Mouse (Mus musculus) G1E (cell line): ENCODE results near the gene Ptprz1.

ENCODE experiments used
- CTCF ChIP-seq: IDR thresholded peaks from 2 replicates; pipeline ENCODE4 v1.5.1; 2012; ENCODE audit warnings: low read depth, low read length, inconsistent platforms, mixed read lengths
- GATA1 ChIP-seq: IDR thresholded peaks from 2 replicates; pipeline ENCODE4 v1.6.1; 2012; ENCODE audit warnings: borderline replicate concordance, low read length, inconsistent platforms, mixed read lengths
- GATA2 ChIP-seq: IDR thresholded peaks from 2 replicates; pipeline ENCODE4 v1.6.1; 2012; ENCODE audit warnings: low read depth, low read length, inconsistent platforms, borderline replicate concordance
- POLR2AphosphoS5 ChIP-seq: IDR thresholded peaks from 2 replicates; pipeline ENCODE4 v1.6.1; 2012; ENCODE audit warnings: low read depth, low read length, inconsistent platforms; ENCODE audit not compliant: insufficient replicate concordance
- TAL1 ChIP-seq: conservative IDR thresholded peaks from 2 replicates; pipeline ENCODE4 v1.6.1; 2012; ENCODE audit warnings: low read depth, low read length, inconsistent platforms, mixed read lengths

GRCm38 (mm10) chr6:23076060-23076459 lies 200.8 kb downstream of the Ptprz1 start:
- TF ChIP-seq CTCF (no peak), POLR2AphosphoS5 (no peak), GATA2 (no peak), GATA1 (no peak), TAL1 (no peak)
